Mouse (Mus musculus): ENCODE measurements around the gene Hist1h2bc.

The Hist1h2bc gene

GRCm38 (mm10) chr13:23730479-23730878 lies 46.5 kb downstream of the Hist1h2bc start:
- in situ Hi-C loops (cut with MboI, MseI) = loop anchor here (5.0 to 25.0 kb wide), 2 partner anchors 38 to 1943 kb away; partner anchors contain the start of genes Hist1h1b, Hist1h2an, Hist1h2bp and Hist1h3i

DNA sequence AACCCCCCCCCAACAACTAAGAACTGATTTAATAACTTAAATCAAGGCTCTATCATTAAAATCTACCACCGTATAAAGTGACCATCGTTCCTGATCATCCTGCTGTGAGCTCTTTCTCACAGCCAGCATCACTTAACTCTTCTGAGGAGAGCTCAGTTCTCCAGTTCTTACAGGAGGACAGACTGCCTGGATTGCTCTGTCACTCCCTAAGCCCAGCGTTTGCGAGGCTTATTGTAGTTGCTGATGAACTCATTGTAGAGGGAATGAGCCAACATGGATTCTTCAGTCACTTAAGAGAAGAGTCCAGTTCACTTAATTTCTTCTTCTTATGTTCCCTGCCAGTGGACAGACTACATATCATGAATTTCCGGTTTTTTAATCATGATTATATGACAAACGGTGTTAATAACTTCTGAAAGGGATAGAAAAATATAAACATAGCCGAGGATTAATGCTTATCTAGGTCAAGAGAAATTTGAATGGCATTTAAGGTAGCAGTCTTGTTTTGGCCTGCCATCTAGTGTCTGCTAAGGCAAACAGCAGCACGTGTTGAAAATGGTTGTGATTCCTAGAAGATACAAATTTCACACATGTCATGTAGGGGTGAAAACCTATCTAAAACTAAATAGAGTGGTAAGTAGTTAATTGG lies 48.3 kb downstream of the Hist1h2bc start:
- in situ Hi-C loops (cut with MboI, MseI) = loop anchor here (5.0 to 25.0 kb wide), 2 partner anchors 40 to 1945 kb away; partner anchors contain the start of genes Hist1h1b, Hist1h2an, Hist1h2bp and Hist1h3i

DNA sequence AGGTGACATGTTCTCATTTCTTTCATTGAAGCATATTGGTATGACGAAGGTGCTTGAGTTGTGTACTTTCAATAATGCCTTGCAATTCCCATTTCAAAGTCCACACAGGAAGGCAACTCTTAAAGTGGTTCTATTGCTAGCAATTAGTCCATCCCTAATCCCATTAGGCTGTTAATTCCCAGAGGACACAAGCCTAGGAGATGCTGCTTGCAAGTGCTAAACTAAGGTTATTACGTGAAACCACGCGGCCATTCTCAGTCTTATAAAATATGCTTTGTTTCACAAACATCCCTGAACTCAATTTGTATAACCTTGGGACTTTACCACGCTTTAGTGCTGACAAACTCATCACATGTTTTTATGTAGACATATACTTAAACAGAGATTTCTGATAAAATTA lies 53.1 kb downstream of the Hist1h2bc start:
- in situ Hi-C loops (cut with MboI, MseI) = loop anchor here (25.0 kb wide), 1 partner anchor 1950 kb away; the partner anchor contains the start of genes Hist1h1b, Hist1h2an, Hist1h2bp and Hist1h3i

DNA sequence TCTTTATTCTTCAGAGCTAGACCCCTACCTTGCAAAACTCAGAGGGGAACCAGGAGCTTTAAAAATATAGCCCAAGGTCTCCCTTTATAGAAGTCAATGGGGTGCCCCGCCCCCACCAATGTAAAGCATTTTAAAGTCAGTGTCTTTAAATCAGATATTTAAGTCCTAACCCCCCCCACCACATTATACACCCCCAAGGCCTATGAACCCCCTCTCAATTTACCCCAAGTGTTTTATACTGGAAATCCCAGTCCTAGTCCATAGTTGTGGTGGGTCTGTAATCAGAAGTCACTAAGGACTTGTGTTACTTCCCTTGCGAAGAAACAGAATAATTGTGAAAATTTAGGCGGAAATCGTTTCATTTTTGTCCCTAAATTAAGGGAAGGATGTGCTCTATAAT lies 54.0 kb downstream of the Hist1h2bc start:
- in situ Hi-C loops (cut with MboI, MseI) = loop anchor here (25.0 kb wide), 1 partner anchor 1951 kb away; the partner anchor contains the start of genes Hist1h1b, Hist1h2an, Hist1h2bp and Hist1h3i

GRCm38 (mm10) chr13:23738677-23739068 lies 54.7 kb downstream of the Hist1h2bc start, which contains the start of gene Hist1h1c:
Gene Hist1h1c, plus strand, starts transcription at chr13:23738808.
- in situ Hi-C loops (cut with MboI, MseI) = loop anchor here (25.0 kb wide), 1 partner anchor 1951 kb away; the partner anchor contains the start of genes Hist1h1b, Hist1h2an, Hist1h2bp and Hist1h3i

DNA sequence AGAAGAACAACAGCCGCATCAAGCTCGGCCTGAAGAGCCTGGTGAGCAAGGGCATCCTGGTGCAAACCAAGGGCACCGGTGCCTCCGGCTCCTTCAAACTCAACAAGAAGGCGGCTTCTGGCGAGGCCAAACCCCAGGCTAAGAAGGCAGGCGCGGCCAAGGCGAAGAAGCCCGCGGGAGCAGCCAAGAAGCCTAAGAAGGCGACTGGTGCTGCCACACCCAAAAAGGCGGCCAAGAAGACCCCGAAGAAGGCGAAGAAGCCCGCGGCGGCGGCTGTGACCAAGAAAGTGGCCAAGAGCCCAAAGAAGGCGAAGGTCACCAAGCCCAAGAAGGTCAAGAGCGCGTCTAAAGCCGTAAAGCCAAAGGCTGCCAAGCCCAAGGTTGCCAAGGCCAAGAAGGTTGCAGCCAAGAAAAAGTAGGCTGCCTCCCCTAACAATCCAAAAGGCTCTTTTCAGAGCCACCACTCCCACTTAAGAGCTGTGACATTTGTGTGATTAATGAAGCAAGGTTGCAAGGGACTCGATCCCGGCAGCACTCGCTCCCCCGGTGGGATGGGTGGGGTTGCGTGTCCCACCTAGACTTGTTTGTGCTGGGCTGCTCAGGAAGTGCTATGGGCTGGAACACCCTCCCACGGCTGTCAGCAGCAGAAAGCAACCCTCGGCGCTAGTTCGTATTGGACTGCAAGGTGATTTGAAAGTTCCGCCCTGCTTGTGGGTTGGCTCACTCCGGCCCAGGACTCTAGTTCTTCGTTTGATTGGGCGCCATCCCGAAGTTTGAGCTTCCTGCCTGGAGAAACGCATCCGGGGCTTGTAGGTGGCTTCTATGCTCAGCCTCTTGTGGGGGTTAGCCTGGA lies 55.3 kb downstream of the Hist1h2bc start:
- in situ Hi-C loops (cut with MboI, MseI) = loop anchor here (25.0 kb wide), 1 partner anchor 1952 kb away; the partner anchor contains the start of genes Hist1h1b, Hist1h2an, Hist1h2bp and Hist1h3i

DNA sequence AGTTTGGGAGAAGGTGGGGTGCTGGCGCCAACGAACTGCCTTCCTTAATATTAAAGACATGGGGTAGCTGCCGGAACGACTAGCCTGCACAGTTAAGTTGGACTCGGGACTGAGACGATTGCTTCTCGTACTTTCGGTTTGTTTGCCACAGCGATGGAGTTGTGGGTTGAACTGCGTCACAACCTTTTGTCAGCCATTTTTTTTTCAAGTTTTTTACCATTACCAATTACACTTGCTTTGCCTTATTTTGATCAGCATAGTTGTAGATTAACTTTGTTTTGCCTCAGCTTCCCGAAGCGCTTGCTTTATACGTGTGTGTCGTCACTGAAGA lies 55.9 kb downstream of the Hist1h2bc start:
- in situ Hi-C loops (cut with MboI, MseI) = loop anchor here (10.0 to 25.0 kb wide), 2 partner anchors 1705 to 1953 kb away; partner anchors contain the start of genes Hist1h1b, Hist1h2ah, Hist1h2an and Hist1h2bk

- in situ Hi-C loops (cut with MboI, MseI) = loop anchor here (10.0 to 25.0 kb wide), 2 partner anchors 1706 to 1953 kb away; partner anchors contain the start of genes Hist1h1b, Hist1h2ah, Hist1h2an and Hist1h2bk
Measured at GRCm38 (mm10) chr13:23740256-23740840, 56.3 kb downstream of the Hist1h2bc start.

GRCm38 (mm10) chr13:23740910-23741309 lies 56.9 kb downstream of the Hist1h2bc start:
- in situ Hi-C loops (cut with MboI, MseI) = loop anchor here (10.0 to 25.0 kb wide), 2 partner anchors 1706 to 1954 kb away; partner anchors contain the start of genes Hist1h1b, Hist1h2ah, Hist1h2an and Hist1h2bk

DNA sequence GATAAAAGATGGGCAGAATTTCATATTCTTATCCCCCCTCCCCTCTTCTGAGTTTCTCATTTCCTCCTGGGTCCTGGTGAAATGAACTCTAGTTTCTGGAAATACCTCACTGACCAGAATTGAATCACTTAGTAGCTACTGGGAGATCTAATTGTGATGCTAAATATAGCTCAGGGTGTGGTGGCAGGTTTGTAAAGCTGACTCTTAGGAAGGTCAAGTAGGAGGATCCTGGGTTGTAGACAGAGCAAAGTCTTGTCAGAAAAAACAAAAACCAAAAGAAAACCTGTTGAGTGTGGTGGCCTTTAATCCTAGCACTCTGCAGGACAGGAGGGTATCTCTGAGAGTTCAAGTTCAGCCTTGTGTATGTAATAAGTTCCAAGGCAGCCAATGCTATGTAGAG lies 58.0 kb downstream of the Hist1h2bc start:
- in situ Hi-C loops (cut with MboI, MseI) = loop anchor here (10.0 to 25.0 kb wide), 2 partner anchors 1707 to 1955 kb away; partner anchors contain the start of genes Hist1h1b, Hist1h2ah, Hist1h2an and Hist1h2bk
